Mouse (Mus musculus) Patski (cell line): ENCODE data around the gene Zbtb8b. TPM values are rescaled to one million over a fixed set of nuclear protein-coding genes. Genes with fewer than 3 reads are reported as not detected.

Experiments
- ATAC-seq: fragments of 100-300 bp; one replicate; pipeline ENCODE4 v1.8.0; 2021
- CTCF ChIA-PET: fragments of 350-600 bp; sonication (Branson Sonifier 250); formaldehyde crosslinking; loops from one replicate; lab custom pipeline; 2022; ENCODE audit warnings: inconsistent platforms; lab: Charles Lee
- POLR2A ChIA-PET: fragments of 350-600 bp; sonication (Branson Sonifier 250); formaldehyde crosslinking; loops from one replicate; lab custom pipeline; 2022; ENCODE audit warnings: antibody characterized with exemption, inconsistent platforms; lab: Charles Lee
- DNase-seq: peaks from one replicate; pipeline ENCODE4 v3.0.0-alpha.2; 2011; ENCODE audit warnings: low read depth, low spot score
- H3K27me3 ChIP-seq: fragments of 371-371 bp; one replicate; pipeline ENCODE4 v1.5.1; 2021
- CTCF ChIP-seq: fragments of 100-300 bp; IDR thresholded peaks from one replicate; pipeline ENCODE4 v1.5.1; 2021
- in situ Hi-C: fragments of 300-500 bp; cut with MboI; formaldehyde crosslinking; loops from 3 replicates; pipeline ENCODE4 v1.11.1; 2018; ENCODE audit warnings: low pct_unique_long_range_greater_than_20kb, mixed read lengths
- polyA plus RNA-seq: library from polyadenylated mRNA; unstranded; gene quantifications from one replicate; pipeline ENCODE4 v1.2.3, GENCODE M21; 2021

Zbtb8b gene
- polyA plus RNA-seq, result 0.17 TPM

- POLR2A ChIA-PET, result no interaction called here
- CTCF ChIA-PET, result no interaction called here
- DNase-seq (no peak), ATAC-seq (no peak)
- no peaks in the 10 kb centered on the region for H3K27me3 ChIP-seq
- TF ChIP-seq CTCF, result no peak
- in situ Hi-C loops, result no loop called here
Measured at GRCm38 (mm10) chr4:129440340-129441063, at the start of gene Zbtb8b. TSS of gene Zbtb8b (minus strand) at chr4:129440853.

GRCm38 (mm10) chr4:129481090-129481489 is 40.4 kb upstream of the Zbtb8b start:
- POLR2A ChIA-PET, result no interaction called here
- no peaks in the 10 kb centered on the region for H3K27me3 ChIP-seq
- in situ Hi-C loops, result no loop called here

DNA sequence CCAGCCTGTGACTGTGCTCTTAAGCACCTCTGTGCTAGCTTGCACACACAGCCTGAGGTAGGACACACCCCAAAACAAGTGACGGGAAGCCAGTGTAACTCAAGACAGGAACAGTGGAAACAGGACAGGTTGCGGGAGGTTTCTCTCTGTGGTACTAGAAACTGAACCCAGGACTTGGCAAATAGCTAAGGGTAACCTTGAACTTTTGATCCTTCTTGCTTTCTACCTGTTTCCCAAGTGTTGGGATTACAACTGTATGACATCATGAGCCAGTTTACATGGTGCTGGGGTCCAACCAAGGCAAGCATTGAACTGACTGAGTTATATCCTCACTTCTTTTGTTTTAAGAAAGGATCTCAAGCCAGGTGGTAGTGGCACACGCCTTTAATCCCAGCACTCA is 39.2 kb upstream of the Zbtb8b start:
- in situ Hi-C loops, result no loop called here
- no peak for DNase-seq
- ChIA-PET CTCF (no interaction called here), POLR2A (no interaction called here)
- no peak for ATAC-seq
- no peak for TF ChIP-seq CTCF
- no peaks in the 10 kb centered on the region for H3K27me3 ChIP-seq

More at GRCm38 (mm10) chr4:129481090-129481489, 40.4 kb upstream of the Zbtb8b start:
- no peak for DNase-seq
- CTCF ChIA-PET, result no interaction called here
- no peak for TF ChIP-seq CTCF
- ATAC-seq, result no peak

GRCm38 (mm10) chr4:129476047-129476446 is 35.4 kb upstream of the Zbtb8b start:
- ChIA-PET POLR2A (no interaction called here), CTCF (interaction anchor here (0.8 kb wide), 1 partner anchor 9 kb away, joined by 3 read pairs; no protein-coding TSS in a partner anchor)
- DNase-seq, result no peak
- in situ Hi-C loops, result no loop called here
- no peak for TF ChIP-seq CTCF
- H3K27me3 ChIP-seq, result no peaks in the 10 kb centered on the region
- no peak for ATAC-seq

- H3K27me3 ChIP-seq, result no peaks in the 10 kb centered on the region
- ChIA-PET POLR2A (interaction anchor here (0.6 kb wide), 1 partner anchor 330 kb away, joined by 4 read pairs; no protein-coding TSS in a partner anchor), CTCF (interaction anchor here (1.7 kb wide), 1 partner anchor 113 kb away, joined by 3 read pairs; no protein-coding TSS in a partner anchor)
- ATAC-seq, result no peak
- in situ Hi-C loops, result loop anchor here (25.0 kb wide), 1 partner anchor 327 kb away; the partner anchor contains the start of gene Fndc5
- DNase-seq, result no peak
- no peak for TF ChIP-seq CTCF
Measured at GRCm38 (mm10) chr4:129464286-129464815, 23.7 kb upstream of the Zbtb8b start.

DNA sequence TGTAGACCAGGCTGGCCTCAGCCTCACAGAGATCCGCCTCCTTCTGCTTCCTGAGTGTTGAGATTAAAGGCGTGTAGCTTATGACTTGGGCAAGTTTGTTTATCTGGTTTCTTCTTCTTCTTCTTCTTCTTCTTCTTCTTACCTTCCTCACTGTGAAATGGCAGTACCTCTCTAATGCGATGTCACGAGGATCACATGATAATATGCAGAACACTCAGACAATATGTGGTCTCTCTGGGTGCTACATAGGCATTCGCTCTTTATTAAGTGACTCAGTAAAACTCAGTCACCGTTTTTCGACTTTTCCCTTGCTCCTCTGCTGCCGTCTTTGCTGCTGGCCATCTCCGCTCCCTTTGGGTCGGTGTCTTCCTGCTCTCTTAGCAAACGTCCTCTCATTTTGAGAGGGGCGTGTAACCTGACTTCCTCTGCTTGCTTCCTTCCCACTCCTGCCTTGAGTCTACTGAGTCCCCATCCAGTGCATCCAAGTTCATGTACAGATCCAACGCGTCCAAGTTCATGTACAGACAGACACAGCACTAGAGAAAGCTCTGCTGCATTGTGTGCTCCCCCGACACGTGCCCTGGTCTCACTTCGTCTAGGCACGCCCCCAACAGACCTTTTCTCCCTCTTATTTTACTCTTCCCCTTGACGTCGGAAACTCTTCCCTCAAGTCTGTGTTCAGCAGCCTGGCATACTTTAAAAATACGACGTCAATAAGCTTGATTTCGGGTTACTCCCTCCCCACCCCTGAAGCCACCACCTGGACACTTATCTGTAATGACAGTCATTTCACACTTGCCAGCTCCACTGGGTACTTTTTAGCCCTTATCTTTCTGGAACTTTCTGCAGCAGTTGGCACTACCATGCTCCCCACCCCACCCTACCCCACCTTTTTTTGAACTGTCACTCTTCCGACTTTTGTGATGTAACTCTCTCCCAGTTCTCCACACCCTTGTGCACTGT is 22.7 kb upstream of the Zbtb8b start:
- CTCF ChIA-PET, result interaction anchor here (1.7 kb wide), 1 partner anchor 112 kb away, joined by 3 read pairs; no protein-coding TSS in a partner anchor
- H3K27me3 ChIP-seq, result no peaks in the 10 kb centered on the region
- DNase-seq, result no peak
- POLR2A ChIA-PET, result interaction anchor here (0.6 to 2.6 kb wide), 3 partner anchors 22 to 194 kb away, joined by 3 to 5 read pairs (median 3); partner anchors contain the start of gene Marcksl1
- no peak for ATAC-seq
- in situ Hi-C loops, result loop anchor here (25.0 kb wide), 1 partner anchor 326 kb away; the partner anchor contains the start of gene Fndc5
- TF ChIP-seq CTCF, result no peak

DNA sequence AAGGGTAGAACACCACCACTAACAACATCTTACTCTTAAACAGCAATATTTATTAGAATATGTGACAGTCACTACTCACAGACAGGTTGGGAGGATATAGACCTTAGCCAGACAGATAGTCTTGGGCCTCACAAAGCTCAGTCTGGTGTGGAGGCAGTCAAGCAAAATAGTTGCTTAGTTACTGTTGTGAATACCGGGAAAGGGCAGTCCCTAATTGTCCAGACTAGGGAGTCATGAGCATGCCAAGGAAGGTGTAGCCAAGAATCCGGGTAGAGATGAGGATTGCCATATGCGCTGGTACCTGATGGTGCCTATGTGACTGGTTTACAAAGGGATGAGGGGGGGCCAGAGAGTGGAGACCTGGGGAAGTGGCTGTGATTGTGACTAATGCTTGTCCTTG is 21.5 kb upstream of the Zbtb8b start:
- CTCF ChIA-PET, result interaction anchor here (1.2 to 1.9 kb wide), 2 partner anchors 14 to 111 kb away, joined by 3 to 8 read pairs; no protein-coding TSS in a partner anchor
- peak; percentile 48 for ATAC-seq
- in situ Hi-C loops, result loop anchor here (25.0 kb wide), 1 partner anchor 325 kb away; the partner anchor contains the start of gene Fndc5

DNA sequence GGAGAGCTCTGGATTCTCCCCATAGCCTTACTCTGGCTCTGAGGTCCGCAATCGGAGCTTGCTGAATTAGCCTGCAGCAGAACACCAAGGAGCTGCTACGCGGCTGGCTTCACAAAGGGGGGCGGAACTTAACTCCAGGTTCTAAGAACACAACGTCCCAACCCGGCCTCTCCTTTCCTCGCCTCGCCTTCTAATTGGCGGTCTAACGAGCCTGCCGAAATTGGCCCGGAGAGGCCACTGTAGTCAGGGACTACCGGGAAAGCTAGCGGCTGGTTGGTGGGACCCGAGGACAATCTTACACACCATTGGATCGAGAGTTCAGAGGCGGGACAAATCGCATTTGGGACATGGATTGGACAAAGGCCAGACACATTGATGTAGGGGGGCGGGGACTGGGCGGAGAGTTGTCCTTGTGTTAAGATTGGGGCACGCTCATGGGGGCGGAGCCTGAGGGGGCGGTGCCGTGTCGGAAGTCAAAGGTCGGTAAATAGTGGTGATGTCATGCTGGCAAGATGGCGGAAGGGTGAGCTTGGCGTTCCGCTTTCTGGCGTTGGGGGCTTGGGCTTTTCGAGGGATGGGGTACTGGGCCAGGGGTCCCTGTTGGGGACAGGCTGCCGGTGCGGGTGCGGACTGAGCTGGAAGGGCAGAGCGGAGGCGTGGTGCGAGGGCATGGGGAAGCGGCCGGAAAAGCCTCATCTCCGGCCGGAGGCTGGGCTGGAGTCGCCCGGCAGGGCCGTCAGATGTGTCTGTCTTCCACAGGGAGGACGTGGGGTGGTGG is 20.7 kb upstream of the Zbtb8b start, which contains the start of gene Bsdc1:
Gene Bsdc1, plus strand, starts transcription at position 399 of the 778 bp plus-strand sequence.
- H3K27me3 ChIP-seq, result no peaks in the 10 kb centered on the region
- POLR2A ChIA-PET, result interaction anchor here (0.8 to 2.6 kb wide), 3 partner anchors 13 to 363 kb away, joined by 4 to 6 read pairs (median 5); partner anchors contain the start of gene Marcksl1
- DNase-seq, result peak; percentile 99
- in situ Hi-C loops, result loop anchor here (25.0 kb wide), 1 partner anchor 324 kb away; the partner anchor contains the start of gene Fndc5
- CTCF ChIA-PET, result interaction anchor here (1.2 to 1.9 kb wide), 2 partner anchors 14 to 110 kb away, joined by 3 to 8 read pairs; no protein-coding TSS in a partner anchor
- ATAC-seq, result peak; percentile 92
- no peak for TF ChIP-seq CTCF

More for the DNA sequence above, 21.5 kb upstream of the Zbtb8b start:
- POLR2A ChIA-PET, result interaction anchor here (1.5 to 2.6 kb wide), 2 partner anchors 12 to 51 kb away, joined by 4 to 5 read pairs; partner anchors contain the start of gene Marcksl1
- DNase-seq, result peak; percentile 33
- no peak for TF ChIP-seq CTCF
- no peaks in the 10 kb centered on the region for H3K27me3 ChIP-seq

DNA sequence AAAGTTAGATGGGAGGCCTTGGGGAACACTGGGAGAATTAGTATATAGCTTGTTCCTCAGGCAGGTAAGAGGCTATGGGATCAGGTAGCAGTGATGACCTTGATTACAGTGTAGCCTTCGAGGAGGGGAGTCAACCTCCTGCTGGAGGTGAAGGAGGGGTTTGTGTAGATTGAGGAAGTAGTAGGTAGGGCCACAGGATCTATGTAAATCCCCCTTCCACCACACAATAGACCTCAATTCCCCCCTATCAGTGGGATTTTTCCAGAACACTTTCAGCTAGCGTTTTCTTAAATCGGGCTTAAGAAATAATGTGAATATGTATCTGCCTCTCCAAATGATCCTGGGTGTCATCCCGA is 20.2 kb upstream of the Zbtb8b start:
- in situ Hi-C loops, result loop anchor here (25.0 kb wide), 1 partner anchor 324 kb away; the partner anchor contains the start of gene Fndc5
- ATAC-seq (no peak), DNase-seq (no peak)
- H3K27me3 ChIP-seq, result no peaks in the 10 kb centered on the region
- TF ChIP-seq CTCF, result no peak
- ChIA-PET CTCF (interaction anchor here (1.2 to 1.9 kb wide), 2 partner anchors 13 to 109 kb away, joined by 3 to 8 read pairs; no protein-coding TSS in a partner anchor), POLR2A (interaction anchor here (0.5 to 2.6 kb wide), 4 partner anchors 13 to 363 kb away, joined by 3 to 6 read pairs (median 4); partner anchors contain the start of genes Marcksl1, S100pbp and Yars)
